Mouse (Mus musculus): Measurements from ENCODE around the gene Npl. TPM values are rescaled to one million over a fixed set of nuclear protein-coding genes. Genes with fewer than 3 reads are reported as not detected.

Npl gene
- total and polyA plus RNA-seq, 2 experiments from 2014 or later = 0.57 to 3.2 TPM

DNA sequence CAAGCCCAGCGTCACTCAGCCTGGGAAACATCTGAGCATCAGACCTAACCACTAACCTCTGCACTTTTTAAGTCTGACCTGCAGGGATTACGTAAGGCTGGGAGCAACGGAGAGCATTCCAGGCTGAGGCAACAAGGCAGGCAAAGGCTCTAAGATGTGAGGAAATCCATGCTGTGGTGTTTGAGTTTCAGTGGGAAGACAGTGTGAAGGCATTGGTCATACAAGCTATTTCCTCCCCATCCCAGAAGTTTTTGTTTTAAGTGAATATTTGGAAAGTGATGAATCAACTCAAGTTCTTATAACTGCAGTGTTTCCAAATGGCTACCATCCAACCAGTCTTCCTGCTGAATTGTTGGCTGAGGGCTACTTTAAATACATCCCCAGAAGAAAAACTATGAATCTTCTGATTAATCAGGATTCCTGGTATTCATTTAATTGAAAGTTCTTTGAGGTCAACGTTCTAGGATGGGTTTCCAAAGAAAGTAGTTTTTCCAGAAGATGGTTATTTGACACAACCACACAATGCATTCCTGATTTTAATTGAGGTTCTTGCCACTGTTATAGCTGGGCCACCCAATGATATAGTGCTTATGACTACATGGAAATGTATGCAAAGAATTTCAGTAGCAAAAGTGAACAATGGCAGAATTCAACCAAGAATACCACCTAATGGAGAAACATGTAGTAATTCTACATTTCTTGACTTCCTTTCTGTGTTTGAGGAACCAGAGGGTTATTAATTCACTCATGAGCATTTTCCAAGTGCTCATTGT is 22.6 kb upstream of the Npl start:
- TF ChIP-seq EP300 (IDR thresholded peaks at IDR 0.05; ENCODE audit: low read depth) (no peak), CTCF (IDR thresholded peaks at IDR 0.05; ENCODE audit: low read depth) (no peak)
- Histone ChIP-seq H3K36me3 (replicated peaks; ENCODE audit: control insufficient read depth, insufficient read depth, low read length) (no peaks in the 10 kb centered on the region), H3K9ac (replicated peaks; ENCODE audit: low read depth, low read length) (no peak overlapping the region), H3K27me3 (ENCODE audit: control insufficient read depth, insufficient read depth, low read length) (no peaks in the 10 kb centered on the region), H3K9me3 (replicated peaks; ENCODE audit: control insufficient read depth, low read length) (no peaks in the 10 kb centered on the region), H3K4me1 (ENCODE audit: control insufficient read depth, insufficient read depth) (no peaks in the 10 kb centered on the region), H3K27ac (ENCODE audit: low read depth) (no peak overlapping the region), H3K4me2 (ENCODE audit: low read depth, low read length) (no peak overlapping the region), H3K4me3 (ENCODE audit: low read depth, low read length) (no peak overlapping the region)
- 53% methylated on average over 4 of the region's 4 CpGs for WGBS
- ATAC-seq (ENCODE audit: insufficient read depth, low read depth) (no peak), DNase-seq (ENCODE audit: low spot score) (no peak)

DNA sequence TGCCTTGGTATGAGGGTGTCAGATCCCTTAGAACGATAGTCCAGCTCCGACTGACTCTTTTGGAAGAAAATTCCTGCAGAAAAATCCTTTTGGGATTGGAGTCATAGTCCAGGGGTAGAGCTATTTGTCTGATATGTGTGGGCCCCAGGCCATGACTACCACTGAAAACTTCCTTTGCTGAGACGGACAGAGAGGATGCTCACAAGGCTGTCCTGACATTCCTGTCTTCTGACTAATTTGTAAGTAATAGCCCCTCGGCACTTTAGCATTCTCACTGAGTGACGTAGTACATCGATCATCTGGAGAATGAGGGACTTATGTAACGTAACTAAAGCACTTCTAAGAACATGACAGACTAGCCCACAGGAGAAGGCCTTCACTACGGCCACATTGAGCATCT is 15.9 kb upstream of the Npl start:
- Histone ChIP-seq H3K27ac (ENCODE audit: low read depth) (no peak overlapping the region), H3K9ac (replicated peaks; ENCODE audit: low read depth, low read length) (no peak overlapping the region), H3K4me3 (ENCODE audit: low read depth, low read length) (no peak overlapping the region), H3K36me3 (replicated peaks; ENCODE audit: control insufficient read depth, insufficient read depth, low read length) (no peaks in the 10 kb centered on the region), H3K4me1 (ENCODE audit: control insufficient read depth, insufficient read depth) (no peaks in the 10 kb centered on the region), H3K27me3 (ENCODE audit: control insufficient read depth, insufficient read depth, low read length) (no peaks in the 10 kb centered on the region), H3K4me2 (ENCODE audit: low read depth, low read length) (no peak overlapping the region), H3K9me3 (replicated peaks; ENCODE audit: control insufficient read depth, low read length) (no peaks in the 10 kb centered on the region)
- ATAC-seq (ENCODE audit: insufficient read depth, low read depth) (no peak), DNase-seq (ENCODE audit: low spot score) (no peak)
- WGBS = 32% methylated on average over 8 of the region's 8 CpGs
- TF ChIP-seq CTCF (IDR thresholded peaks at IDR 0.05; ENCODE audit: low read depth) (no peak), EP300 (IDR thresholded peaks at IDR 0.05; ENCODE audit: low read depth) (no peak)

DNA sequence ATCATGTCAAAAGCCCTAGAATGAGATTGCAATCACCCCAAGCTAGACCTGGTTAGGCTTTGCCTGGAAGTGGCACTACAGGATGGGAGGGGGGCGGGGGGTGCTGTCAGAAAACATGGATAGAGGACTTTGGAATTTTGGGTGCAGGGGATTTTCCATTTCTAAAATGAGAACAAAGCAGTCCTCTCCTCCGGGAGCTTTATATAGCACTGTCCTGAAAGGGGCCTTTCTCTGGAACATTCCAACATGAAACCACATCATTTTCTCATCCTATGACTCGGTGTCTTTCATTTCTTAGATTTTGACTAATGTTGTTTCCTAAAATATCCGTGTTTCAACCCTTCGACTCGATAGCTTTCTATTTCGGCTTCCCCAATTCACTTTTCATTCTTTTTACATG is 14.9 kb upstream of the Npl start:
- H3K27ac ChIP-seq (ENCODE audit: low read depth) = no peak overlapping the region
- H3K4me3 ChIP-seq (ENCODE audit: low read depth, low read length) = no peak overlapping the region
- H3K9me3 ChIP-seq (replicated peaks; ENCODE audit: control insufficient read depth, low read length) = no peaks in the 10 kb centered on the region
- no peaks in the 10 kb centered on the region for H3K27me3 ChIP-seq (ENCODE audit: control insufficient read depth, insufficient read depth, low read length)
- no peak overlapping the region for H3K4me2 ChIP-seq (ENCODE audit: low read depth, low read length)
- DNase-seq (ENCODE audit: low spot score) (no peak), ATAC-seq (ENCODE audit: insufficient read depth, low read depth) (no peak)
- no peak overlapping the region for H3K9ac ChIP-seq (replicated peaks; ENCODE audit: low read depth, low read length)
- H3K4me1 ChIP-seq (ENCODE audit: control insufficient read depth, insufficient read depth) = no peaks in the 10 kb centered on the region
- no peak for TF ChIP-seq CTCF (IDR thresholded peaks at IDR 0.05; ENCODE audit: low read depth)
- TF ChIP-seq EP300 (IDR thresholded peaks at IDR 0.05; ENCODE audit: low read depth) = no peak
- H3K36me3 ChIP-seq (replicated peaks; ENCODE audit: control insufficient read depth, insufficient read depth, low read length) = no peaks in the 10 kb centered on the region
- 73% methylated on average over 7 of the region's 7 CpGs for WGBS

DNA sequence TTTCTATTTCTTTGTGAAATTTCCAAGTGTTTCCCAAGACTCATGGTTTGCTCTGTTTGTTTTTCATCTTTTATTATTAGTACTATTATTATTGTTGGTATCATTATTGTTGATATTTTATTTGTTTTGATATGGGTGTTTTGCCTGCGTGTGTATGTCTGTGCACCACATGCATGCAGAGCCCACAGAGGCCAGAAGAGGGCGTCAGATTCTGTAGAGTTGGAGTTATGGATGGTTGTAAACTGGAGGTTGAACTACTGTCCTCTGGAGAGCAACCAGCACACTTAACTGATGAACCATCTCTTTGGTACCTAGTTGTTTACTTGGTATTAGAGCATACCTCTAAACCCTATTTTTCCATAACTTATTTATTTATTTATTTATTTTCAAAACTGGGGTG is 13.8 kb upstream of the Npl start:
- Histone ChIP-seq H3K9me3 (replicated peaks; ENCODE audit: control insufficient read depth, low read length) (no peaks in the 10 kb centered on the region), H3K27ac (ENCODE audit: low read depth) (no peak overlapping the region), H3K36me3 (replicated peaks; ENCODE audit: control insufficient read depth, insufficient read depth, low read length) (no peaks in the 10 kb centered on the region), H3K9ac (replicated peaks; ENCODE audit: low read depth, low read length) (no peak overlapping the region), H3K27me3 (ENCODE audit: control insufficient read depth, insufficient read depth, low read length) (no peaks in the 10 kb centered on the region), H3K4me3 (ENCODE audit: low read depth, low read length) (no peak overlapping the region), H3K4me1 (ENCODE audit: control insufficient read depth, insufficient read depth) (no peaks in the 10 kb centered on the region), H3K4me2 (ENCODE audit: low read depth, low read length) (no peak overlapping the region)
- no peak for DNase-seq (ENCODE audit: low spot score)
- TF ChIP-seq EP300 (IDR thresholded peaks at IDR 0.05; ENCODE audit: low read depth) (no peak), CTCF (IDR thresholded peaks at IDR 0.05; ENCODE audit: low read depth) (peak; percentile 7; the same call in 1 of the 2 replicates)
- 57% methylated on average over 2 of the region's 2 CpGs for WGBS
- no peak for ATAC-seq (ENCODE audit: insufficient read depth, low read depth)

DNA sequence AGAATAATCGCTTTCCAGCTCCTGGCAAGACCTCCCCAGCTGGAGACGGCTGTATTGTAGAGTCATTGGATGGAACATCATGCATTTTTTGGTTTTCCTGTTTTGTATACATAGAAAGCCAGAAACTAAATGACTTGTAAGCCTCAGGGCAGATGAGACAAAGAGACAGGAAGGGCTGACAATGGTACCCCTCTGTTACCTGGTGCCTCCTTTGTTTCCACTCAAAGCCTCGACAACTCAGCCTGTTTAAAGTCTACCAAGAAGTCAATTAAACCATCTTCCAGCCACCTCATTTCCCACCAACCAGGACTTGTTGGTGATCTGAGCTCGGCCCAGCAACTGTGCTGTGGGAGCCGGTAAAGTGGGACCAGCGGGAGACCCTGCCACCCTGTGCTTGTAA is 11.0 kb upstream of the Npl start:
- Histone ChIP-seq H3K4me3 (ENCODE audit: low read depth, low read length) (no peak overlapping the region), H3K27me3 (ENCODE audit: control insufficient read depth, insufficient read depth, low read length) (no peaks in the 10 kb centered on the region), H3K27ac (ENCODE audit: low read depth) (no peak overlapping the region), H3K36me3 (replicated peaks; ENCODE audit: control insufficient read depth, insufficient read depth, low read length) (no peaks in the 10 kb centered on the region), H3K4me2 (ENCODE audit: low read depth, low read length) (no peak overlapping the region), H3K4me1 (ENCODE audit: control insufficient read depth, insufficient read depth) (no peaks in the 10 kb centered on the region), H3K9me3 (replicated peaks; ENCODE audit: control insufficient read depth, low read length) (no peaks in the 10 kb centered on the region), H3K9ac (replicated peaks; ENCODE audit: low read depth, low read length) (no peak overlapping the region)
- ATAC-seq (ENCODE audit: insufficient read depth, low read depth) (no peak), DNase-seq (ENCODE audit: low spot score) (no peak)
- TF ChIP-seq CTCF (IDR thresholded peaks at IDR 0.05; ENCODE audit: low read depth) (no peak), EP300 (IDR thresholded peaks at IDR 0.05; ENCODE audit: low read depth) (no peak)
- WGBS = 74% methylated on average over 6 of the region's 6 CpGs

DNA sequence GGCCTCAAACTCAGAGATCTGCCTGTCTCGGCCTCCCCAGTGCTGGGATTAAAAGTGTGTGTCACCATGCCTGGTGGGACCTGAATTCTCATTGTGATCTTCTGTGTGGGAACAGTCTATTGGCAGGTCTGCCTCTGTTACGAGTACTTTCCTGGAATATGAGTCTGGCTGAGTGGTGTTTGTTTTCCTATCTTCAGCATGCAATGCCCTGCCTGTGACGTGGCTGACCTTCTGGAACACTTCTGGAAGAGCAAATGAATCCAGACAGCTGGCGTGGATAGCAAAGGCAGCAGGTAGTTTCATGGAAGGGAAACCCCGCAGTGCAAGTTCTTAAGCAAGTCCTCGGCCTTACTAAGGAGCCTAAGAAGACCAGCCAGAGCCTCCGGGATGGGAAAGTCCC is 9.9 kb upstream of the Npl start:
- WGBS = 59% methylated on average over 7 of the region's 7 CpGs
- Histone ChIP-seq H3K27me3 (ENCODE audit: control insufficient read depth, insufficient read depth, low read length) (no peaks in the 10 kb centered on the region), H3K27ac (ENCODE audit: low read depth) (no peak overlapping the region), H3K4me1 (ENCODE audit: control insufficient read depth, insufficient read depth) (no peaks in the 10 kb centered on the region), H3K4me3 (ENCODE audit: low read depth, low read length) (no peak overlapping the region), H3K4me2 (ENCODE audit: low read depth, low read length) (no peak overlapping the region), H3K9me3 (replicated peaks; ENCODE audit: control insufficient read depth, low read length) (no peaks in the 10 kb centered on the region), H3K36me3 (replicated peaks; ENCODE audit: control insufficient read depth, insufficient read depth, low read length) (no peaks in the 10 kb centered on the region), H3K9ac (replicated peaks; ENCODE audit: low read depth, low read length) (no peak overlapping the region)
- no peak; the same call in 1 of the 2 replicates for ATAC-seq (ENCODE audit: insufficient read depth, low read depth)
- TF ChIP-seq EP300 (IDR thresholded peaks at IDR 0.05; ENCODE audit: low read depth) (no peak), CTCF (IDR thresholded peaks at IDR 0.05; ENCODE audit: low read depth) (no peak)
- no peak for DNase-seq (ENCODE audit: low spot score)

All from heart, postnatal 0 days (tissue).